Mouse (Mus musculus) layer of hippocampus, adult 18-20 months (tissue): ENCODE data around the gene Slc25a53. TPM values are rescaled to one million over a fixed set of nuclear protein-coding genes. Genes with fewer than 3 reads are reported as not detected.

Experiments used
- DNase-seq, 2 experiments: peaks; one replicate each; pipeline ENCODE4 v3.0.0; 2022; ENCODE audit warnings: low spot score in 2 of 2
- long read RNA-seq: library from polyadenylated mRNA; stranded (forward); transcript quantifications from one replicate; pipeline ENCODE4 v2.0.0, GENCODE M21; 2021
- total RNA-seq, 2 experiments: library from RNA; stranded (reverse); gene quantifications; 2 replicates each; pipeline ENCODE4 v1.2.3; 2021

The Slc25a53 gene
- 10 to 100 TPM; 20.3 to 35.5 TPM for total RNA-seq
- long read RNA-seq, transcript Slc25a53-214 (2 exons, 2,567 nt) = major isoform, 11 of 19 reads
- long read RNA-seq, partial matches to known transcripts = 0 of 19 reads
- long read RNA-seq, other reads (novel, unspliced or antisense) = 5 of 19 reads

- DNase-seq = peak; percentile 75 to 87
Measured at GRCm38 (mm10) chrX:137038000-137038483, at the start of gene Slc25a53. Gene Slc25a53 (minus strand): TSS chrX:137038302.

GRCm38 (mm10) chrX:137063202-137063601 is 25.1 kb upstream of the Slc25a53 start:
- peak in 1 of 2 experiments; percentile 60 for DNase-seq

- DNase-seq = peak; percentile 44 to 62
Measured at GRCm38 (mm10) chrX:137049425-137050225, 11.5 kb upstream of the Slc25a53 start, which contains the start of gene Fam199x. Gene Fam199x (plus strand): TSS chrX:137049594.

GRCm38 (mm10) chrX:137049060-137049424 is 10.9 kb upstream of the Slc25a53 start:
- peak in 1 of 2 experiments; percentile 2 for DNase-seq

GRCm38 (mm10) chrX:137038502-137038901 is 400 bp upstream of the Slc25a53 start:
- no peak for DNase-seq

- DNase-seq = no peak
Measured at GRCm38 (mm10) chrX:137037470-137037999, 567 bp downstream of the Slc25a53 start.

- no peak for DNase-seq
Measured at GRCm38 (mm10) chrX:137034322-137034721, 3.8 kb downstream of the Slc25a53 start.

- no peak for DNase-seq
Measured at GRCm38 (mm10) chrX:137031726-137032125, 6.4 kb downstream of the Slc25a53 start.

- no peak for DNase-seq
Measured at GRCm38 (mm10) chrX:137030916-137031315, 7.2 kb downstream of the Slc25a53 start.

GRCm38 (mm10) chrX:137019310-137019709 is 18.8 kb downstream of the Slc25a53 start:
- peak in 1 of 2 experiments; percentile 63 for DNase-seq

- no peak for DNase-seq
Measured at GRCm38 (mm10) chrX:137017668-137018067, 20.4 kb downstream of the Slc25a53 start.

- DNase-seq = peak in 1 of 2 experiments; percentile 70
Measured at GRCm38 (mm10) chrX:137015099-137015709, 22.9 kb downstream of the Slc25a53 start.

- DNase-seq = no peak
Measured at GRCm38 (mm10) chrX:136996256-136996655, 41.8 kb downstream of the Slc25a53 start.

GRCm38 (mm10) chrX:136993641-136994040 is 44.5 kb downstream of the Slc25a53 start:
- peak in 1 of 2 experiments; percentile 38 for DNase-seq

GRCm38 (mm10) chrX:136992978-136993547 is 45.0 kb downstream of the Slc25a53 start, which contains the start of gene Zcchc18:
Gene Zcchc18 (plus strand): TSS chrX:136993155.
- DNase-seq = peak; percentile 87 to 90

GRCm38 (mm10) chrX:136992191-136992965 is 45.7 kb downstream of the Slc25a53 start:
- peak in 1 of 2 experiments; percentile 10 for DNase-seq

GRCm38 (mm10) chrX:136991274-136991673 is 46.8 kb downstream of the Slc25a53 start:
- DNase-seq = no peak

- no peak for DNase-seq
Measured at GRCm38 (mm10) chrX:136986039-136986438, 52.1 kb downstream of the Slc25a53 start.

GRCm38 (mm10) chrX:136978616-136979015 is 59.5 kb downstream of the Slc25a53 start:
- DNase-seq = peak in 1 of 2 experiments; percentile 23

- peak in 1 of 2 experiments; percentile 84 for DNase-seq
Measured at GRCm38 (mm10) chrX:136976424-136977084, 61.5 kb downstream of the Slc25a53 start, which contains the start of the genes Tmsb15l and Tmsb15b1. Gene Tmsb15l (minus strand): TSS chrX:136976869. Gene Tmsb15b1 (minus strand): TSS chrX:136976874.
